Mouse (Mus musculus) left cerebral cortex, postnatal 4 days (tissue): ENCODE results near the gene Ehhadh. TPM values are rescaled to one million over a fixed set of nuclear protein-coding genes. Genes with fewer than 3 reads are reported as not detected.
A peak's percentile ranks its signal among the peaks of the same experiment; 100 is the strongest.
"Not testable (repeated sequence)": the region's sequence is repeated elsewhere in the genome, so short reads cannot be mapped to it uniquely, and the experiment has no call there.

Experiments used
- DNase-seq: peaks from one replicate; pipeline ENCODE4 v3.0.0-alpha.2; 2022
- intact Hi-C: fragments of 180-260 bp; cut with DNase I; formaldehyde crosslinking; loops from one replicate; pipeline ENCODE4 v1.15.1; 2025
- total RNA-seq, 2 experiments: library from RNA; stranded (reverse); gene quantifications; 2 replicates each; pipeline ENCODE4 v1.2.3; 2021

Ehhadh gene
- total RNA-seq, 2 experiments from 2014 or later = 1.1 to 1.5 TPM

- DNase-seq = peak; percentile 45
- intact Hi-C loops = no loop called here
These were observed 16.7 kb upstream of the Ehhadh start for GRCm38 (mm10) chr16:21804258-21804657.

- intact Hi-C loops = no loop called here
- no peak for DNase-seq
These were observed 7.5 kb upstream of the Ehhadh start for GRCm38 (mm10) chr16:21795071-21795470.

GRCm38 (mm10) chr16:21794697-21795045 lies 7.1 kb upstream of the Ehhadh start:
- intact Hi-C loops = no loop called here
- DNase-seq = no peak

GRCm38 (mm10) chr16:21793875-21794696 lies 6.5 kb upstream of the Ehhadh start, which contains the start of gene Map3k13:
TSS of gene Map3k13 (plus strand) at chr16:21794346.
- intact Hi-C loops = no loop called here
- DNase-seq = peak; percentile 96

GRCm38 (mm10) chr16:21793080-21793810 lies 5.6 kb upstream of the Ehhadh start:
- intact Hi-C loops, DNase-seq: not testable (repeated sequence)

GRCm38 (mm10) chr16:21791779-21792178 lies 4.2 kb upstream of the Ehhadh start:
- no peak for DNase-seq
- intact Hi-C loops = no loop called here

GRCm38 (mm10) chr16:21790469-21790868 lies 2.9 kb upstream of the Ehhadh start:
- DNase-seq = no peak
- intact Hi-C loops = no loop called here

- no peak for DNase-seq
- intact Hi-C loops = no loop called here
These were observed 1.6 kb upstream of the Ehhadh start for GRCm38 (mm10) chr16:21789180-21789579.

- intact Hi-C loops = no loop called here
- no peak for DNase-seq
These were observed 974 bp upstream of the Ehhadh start for GRCm38 (mm10) chr16:21788581-21788980.

- DNase-seq = no peak
- intact Hi-C loops = no loop called here
These were observed 1.3 kb downstream of the Ehhadh start for GRCm38 (mm10) chr16:21786317-21786716.

GRCm38 (mm10) chr16:21785000-21785399 lies 2.6 kb downstream of the Ehhadh start:
- no peak for DNase-seq

GRCm38 (mm10) chr16:21782807-21783206 lies 4.8 kb downstream of the Ehhadh start:
- intact Hi-C loops = no loop called here
- no peak for DNase-seq

More at GRCm38 (mm10) chr16:21785000-21785399, 2.6 kb downstream of the Ehhadh start:
- intact Hi-C loops = no loop called here

- DNase-seq = no peak
- intact Hi-C loops = no loop called here
These were observed 5.7 kb downstream of the Ehhadh start for GRCm38 (mm10) chr16:21781895-21782294.

- DNase-seq = no peak
- intact Hi-C loops = no loop called here
These were observed 6.3 kb downstream of the Ehhadh start for GRCm38 (mm10) chr16:21781277-21781676.

- intact Hi-C loops = no loop called here
- DNase-seq = no peak
These were observed 8.5 kb downstream of the Ehhadh start for GRCm38 (mm10) chr16:21779149-21779548.

- DNase-seq = no peak
- intact Hi-C loops = no loop called here
These were observed 9.2 kb downstream of the Ehhadh start for GRCm38 (mm10) chr16:21778293-21778866.

- intact Hi-C loops = no loop called here
- no peak for DNase-seq
These were observed 12.9 kb downstream of the Ehhadh start for GRCm38 (mm10) chr16:21774725-21775124.

- intact Hi-C loops = no loop called here
- no peak for DNase-seq
These were observed 17.9 kb downstream of the Ehhadh start for GRCm38 (mm10) chr16:21769667-21770066.

GRCm38 (mm10) chr16:21768255-21768654 lies 19.4 kb downstream of the Ehhadh start:
- DNase-seq = peak; percentile 12
- intact Hi-C loops = no loop called here

GRCm38 (mm10) chr16:21758447-21758846 lies 29.2 kb downstream of the Ehhadh start:
- DNase-seq = no peak

GRCm38 (mm10) chr16:21743401-21743800 lies 44.2 kb downstream of the Ehhadh start:
- no peak for DNase-seq
- intact Hi-C loops = no loop called here

More at GRCm38 (mm10) chr16:21758447-21758846, 29.2 kb downstream of the Ehhadh start:
- intact Hi-C loops = no loop called here
